Mouse (Mus musculus): ENCODE measurements around the gene Zc3h10. TPM values are rescaled to one million over a fixed set of nuclear protein-coding genes. Genes with fewer than 3 reads are reported as not detected.

Gene Zc3h10
- total and polyA plus RNA-seq, 2 experiments from 2014 or later = 8.1 to 24.4 TPM

DNA sequence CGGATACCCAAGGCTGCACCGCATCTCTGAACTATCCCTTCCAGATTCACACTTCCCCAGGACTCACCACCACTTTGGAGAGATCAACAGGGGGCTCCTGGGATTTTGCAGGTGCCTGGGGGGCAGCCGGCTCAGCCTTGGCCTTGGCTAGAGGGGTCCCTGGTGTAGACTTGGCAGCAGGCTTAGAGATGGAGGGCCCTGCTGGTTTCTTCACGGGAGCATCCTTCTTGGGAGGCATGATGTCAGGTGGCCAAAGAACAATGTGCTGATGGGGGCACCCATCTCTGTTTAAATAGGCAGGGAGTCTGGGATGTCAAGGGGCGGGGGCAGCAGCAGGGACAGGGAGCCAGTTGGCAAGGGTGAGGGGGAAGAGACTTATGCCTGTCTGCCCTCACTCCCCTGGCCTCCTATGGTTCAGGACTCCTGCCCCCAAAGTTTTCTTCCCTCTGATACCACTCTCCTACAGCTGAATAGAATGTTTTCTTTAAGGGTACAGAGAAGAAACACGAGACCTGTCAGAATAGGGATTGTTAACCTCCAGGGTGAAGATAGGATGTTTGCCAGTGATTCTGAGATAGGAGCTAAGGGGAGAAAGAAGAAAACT is 50.3 kb downstream of the Zc3h10 start:
- H3K9ac ChIP-seq (replicated peaks; ENCODE audit: low read depth, low read length) = peak overlapping the region; percentile 4; the same call in 1 of the 2 replicates
- H3K36me3 ChIP-seq (replicated peaks; ENCODE audit: control insufficient read depth, insufficient read depth, low read length) = no peaks in the 10 kb centered on the region
- WGBS = 46% methylated on average over 6 of the region's 6 CpGs
- no peak overlapping the region for H3K4me3 ChIP-seq (ENCODE audit: low read depth, low read length)
- no peaks in the 10 kb centered on the region for H3K27me3 ChIP-seq (ENCODE audit: control insufficient read depth, insufficient read depth, low read length)
- TF ChIP-seq CTCF (IDR thresholded peaks at IDR 0.05; ENCODE audit: low read depth) = no peak
- TF ChIP-seq EP300 (IDR thresholded peaks at IDR 0.05; ENCODE audit: low read depth) = no peak
- H3K27ac ChIP-seq (ENCODE audit: low read depth) = no peak overlapping the region
- no peak for DNase-seq (ENCODE audit: low spot score)
- no peak for ATAC-seq (ENCODE audit: insufficient read depth, low read depth)
- H3K4me1 ChIP-seq (ENCODE audit: control insufficient read depth, insufficient read depth) = peaks cover 18% of the 10 kb centered on the region; the same call in 1 of the 2 replicates
- no peaks in the 10 kb centered on the region for H3K9me3 ChIP-seq (replicated peaks; ENCODE audit: control insufficient read depth, low read length)
- H3K4me2 ChIP-seq (ENCODE audit: low read depth, low read length) = no peak overlapping the region

DNA sequence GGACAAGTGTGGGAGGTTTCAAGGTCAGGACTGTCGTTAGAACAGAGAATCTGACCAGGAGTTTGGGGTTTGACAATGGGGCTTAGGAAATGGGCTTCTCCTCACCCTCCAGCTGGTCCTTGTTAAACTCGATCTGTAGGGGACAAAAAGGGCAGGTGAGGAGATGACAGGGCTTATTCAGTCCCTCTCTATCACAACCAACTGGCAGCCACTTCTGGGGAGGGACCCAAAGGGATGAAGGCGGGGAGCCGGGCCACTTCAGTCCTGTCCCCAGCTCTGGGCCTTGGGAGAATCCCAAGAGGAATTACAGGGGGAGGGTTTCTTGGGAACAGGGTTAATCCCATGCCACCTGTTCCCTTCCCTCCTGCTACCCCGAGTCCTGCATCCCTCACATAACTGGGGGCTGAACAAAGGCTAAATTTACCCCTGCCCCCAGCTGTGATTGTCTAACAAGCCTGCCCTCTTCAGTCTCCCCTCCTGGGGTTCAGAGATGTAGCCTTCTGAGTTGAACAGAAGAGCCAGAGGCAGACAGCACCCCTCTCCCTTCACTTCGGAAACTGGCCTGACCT is 51.0 kb downstream of the Zc3h10 start:
- H3K9ac ChIP-seq (replicated peaks; ENCODE audit: low read depth, low read length) = peak overlapping the region; percentile 4; the same call in 1 of the 2 replicates
- ATAC-seq (ENCODE audit: insufficient read depth, low read depth) (no peak), DNase-seq (ENCODE audit: low spot score) (no peak)
- no peak overlapping the region for H3K4me2 ChIP-seq (ENCODE audit: low read depth, low read length)
- peaks cover 4% of the 10 kb centered on the region; the same call in 1 of the 2 replicates for H3K36me3 ChIP-seq (replicated peaks; ENCODE audit: control insufficient read depth, insufficient read depth, low read length)
- H3K4me1 ChIP-seq (ENCODE audit: control insufficient read depth, insufficient read depth) = peaks cover 24% of the 10 kb centered on the region
- H3K4me3 ChIP-seq (ENCODE audit: low read depth, low read length) = no peak overlapping the region
- H3K27ac ChIP-seq (ENCODE audit: low read depth) = peak overlapping the region; percentile 54
- 19% methylated on average over 6 of the region's 6 CpGs for WGBS
- no peaks in the 10 kb centered on the region for H3K9me3 ChIP-seq (replicated peaks; ENCODE audit: control insufficient read depth, low read length)
- H3K27me3 ChIP-seq (ENCODE audit: control insufficient read depth, insufficient read depth, low read length) = no peaks in the 10 kb centered on the region
- TF ChIP-seq EP300 (IDR thresholded peaks at IDR 0.05; ENCODE audit: low read depth) = no peak
- TF ChIP-seq CTCF (IDR thresholded peaks at IDR 0.05; ENCODE audit: low read depth) = no peak

DNA sequence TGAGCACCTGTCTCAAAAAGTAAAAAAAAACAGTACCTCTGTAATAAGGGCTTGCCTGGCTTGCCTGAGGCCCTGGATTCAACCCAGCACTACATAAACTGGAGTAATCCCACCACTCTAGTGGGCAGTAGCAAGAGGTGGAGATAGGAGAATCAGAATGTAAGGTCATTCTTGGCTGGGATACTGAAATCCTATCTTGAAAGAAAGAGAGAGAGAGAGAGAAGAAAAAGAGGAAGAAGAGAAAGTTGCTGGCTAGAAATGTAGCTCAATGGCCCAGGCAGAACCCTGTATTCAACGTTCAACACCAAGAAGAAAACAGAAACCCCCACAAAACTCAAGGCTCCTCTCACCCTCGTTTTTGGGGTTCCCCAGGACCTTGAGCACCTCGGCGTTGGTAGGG is 51.7 kb downstream of the Zc3h10 start:
- Histone ChIP-seq H3K4me1 (ENCODE audit: control insufficient read depth, insufficient read depth) (peaks cover 30% of the 10 kb centered on the region), H3K4me3 (ENCODE audit: low read depth, low read length) (no peak overlapping the region), H3K27ac (ENCODE audit: low read depth) (peak overlapping the region; percentile 54), H3K36me3 (replicated peaks; ENCODE audit: control insufficient read depth, insufficient read depth, low read length) (peaks cover 11% of the 10 kb centered on the region; the same call in 1 of the 2 replicates), H3K9ac (replicated peaks; ENCODE audit: low read depth, low read length) (0 out of 2 replicates have a peak overlapping the region, but pooled peaks have one; percentile 4), H3K9me3 (replicated peaks; ENCODE audit: control insufficient read depth, low read length) (no peaks in the 10 kb centered on the region), H3K27me3 (ENCODE audit: control insufficient read depth, insufficient read depth, low read length) (no peaks in the 10 kb centered on the region), H3K4me2 (ENCODE audit: low read depth, low read length) (no peak overlapping the region)
- ATAC-seq (ENCODE audit: insufficient read depth, low read depth) (no peak), DNase-seq (ENCODE audit: low spot score) (no peak)
- TF ChIP-seq EP300 (IDR thresholded peaks at IDR 0.05; ENCODE audit: low read depth) = no peak
- TF ChIP-seq CTCF (IDR thresholded peaks at IDR 0.05; ENCODE audit: low read depth) = no peak
- WGBS = 77% methylated on average over 4 of the region's 4 CpGs

DNA sequence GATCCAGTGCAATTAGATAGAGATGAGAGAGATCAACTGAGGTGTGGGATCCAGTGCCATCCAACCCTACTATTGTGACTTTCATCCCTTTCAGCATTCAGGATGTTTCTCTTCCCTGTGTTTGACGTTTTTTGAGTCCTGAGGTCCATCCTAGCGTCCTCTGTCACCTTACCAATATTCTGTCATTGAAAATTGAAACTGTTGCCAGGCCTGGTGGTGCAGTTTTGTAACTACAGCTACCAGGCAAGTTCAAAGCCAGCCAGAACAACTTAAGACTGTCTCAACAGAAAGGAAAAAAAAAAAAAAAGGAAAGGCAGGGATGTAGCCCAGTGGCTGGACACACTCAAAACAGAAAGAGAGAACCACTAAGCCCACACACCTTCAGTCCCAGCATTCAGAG is 52.3 kb downstream of the Zc3h10 start:
- TF ChIP-seq EP300 (IDR thresholded peaks at IDR 0.05; ENCODE audit: low read depth) = no peak
- no peak for TF ChIP-seq CTCF (IDR thresholded peaks at IDR 0.05; ENCODE audit: low read depth)
- DNase-seq (ENCODE audit: low spot score) (no peak), ATAC-seq (ENCODE audit: insufficient read depth, low read depth) (no peak)
- Histone ChIP-seq H3K9me3 (replicated peaks; ENCODE audit: control insufficient read depth, low read length) (no peaks in the 10 kb centered on the region), H3K27ac (ENCODE audit: low read depth) (peak overlapping the region; percentile 95), H3K27me3 (ENCODE audit: control insufficient read depth, insufficient read depth, low read length) (no peaks in the 10 kb centered on the region), H3K9ac (replicated peaks; ENCODE audit: low read depth, low read length) (peak overlapping the region; percentile 83), H3K4me1 (ENCODE audit: control insufficient read depth, insufficient read depth) (peaks cover 34% of the 10 kb centered on the region), H3K4me2 (ENCODE audit: low read depth, low read length) (peak overlapping the region; percentile 82), H3K36me3 (replicated peaks; ENCODE audit: control insufficient read depth, insufficient read depth, low read length) (peaks cover 17% of the 10 kb centered on the region), H3K4me3 (ENCODE audit: low read depth, low read length) (peak overlapping the region; percentile 79)
- WGBS = 58% methylated on average over 2 of the region's 2 CpGs

DNA sequence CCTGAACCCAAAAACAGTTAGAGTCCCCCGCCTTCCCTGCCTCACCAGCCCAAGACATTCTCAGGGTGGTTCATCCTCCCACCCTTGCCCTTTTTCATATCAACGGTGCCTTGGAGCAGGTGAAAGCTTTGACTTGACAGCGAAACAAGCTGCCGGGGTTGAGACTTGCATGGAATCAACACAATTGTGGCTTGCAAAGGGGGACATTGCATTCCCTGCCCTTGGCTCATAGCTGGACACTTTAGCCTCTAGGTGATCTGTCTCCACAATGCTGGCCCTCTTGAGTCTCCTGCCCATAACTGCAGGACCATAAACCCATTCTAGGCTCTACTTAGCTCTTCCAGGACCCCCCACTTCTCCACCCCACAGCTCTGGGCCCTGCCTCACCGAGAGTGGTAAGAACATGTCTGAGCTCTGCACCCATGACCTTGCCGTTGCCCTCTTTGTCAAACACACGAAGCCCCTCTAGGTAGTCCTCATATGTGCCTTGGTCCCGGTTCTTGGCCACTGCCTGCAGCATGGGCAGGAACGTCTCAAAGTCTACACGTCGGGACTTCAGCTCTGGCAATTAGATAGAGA is 52.8 kb downstream of the Zc3h10 start:
- no peak for ATAC-seq (ENCODE audit: insufficient read depth, low read depth)
- Histone ChIP-seq H3K4me1 (ENCODE audit: control insufficient read depth, insufficient read depth) (peaks cover 39% of the 10 kb centered on the region), H3K4me2 (ENCODE audit: low read depth, low read length) (peak overlapping the region; percentile 82)

More for the DNA sequence above, 52.8 kb downstream of the Zc3h10 start:
- Histone ChIP-seq H3K9me3 (replicated peaks; ENCODE audit: control insufficient read depth, low read length) (no peaks in the 10 kb centered on the region), H3K4me3 (ENCODE audit: low read depth, low read length) (peak overlapping the region; percentile 79), H3K36me3 (replicated peaks; ENCODE audit: control insufficient read depth, insufficient read depth, low read length) (peaks cover 22% of the 10 kb centered on the region), H3K27ac (ENCODE audit: low read depth) (peak overlapping the region; percentile 95), H3K27me3 (ENCODE audit: control insufficient read depth, insufficient read depth, low read length) (no peaks in the 10 kb centered on the region), H3K9ac (replicated peaks; ENCODE audit: low read depth, low read length) (peak overlapping the region; percentile 83)
- DNase-seq (ENCODE audit: low spot score) = no peak
- 32% methylated on average over 11 of the region's 11 CpGs for WGBS
- no peak for TF ChIP-seq EP300 (IDR thresholded peaks at IDR 0.05; ENCODE audit: low read depth)
- TF ChIP-seq CTCF (IDR thresholded peaks at IDR 0.05; ENCODE audit: low read depth) = no peak

Measured in heart, postnatal 0 days (tissue).